Mouse (Mus musculus) intestine, embryonic 14.5 days (tissue): Measurements from ENCODE around the gene Pik3r1. TPM values are rescaled to one million over a fixed set of nuclear protein-coding genes. Genes with fewer than 3 reads are reported as not detected.

Experiments
- ATAC-seq: fragments of 200-750 bp; cut with Nextera tagmentation; replicated peaks from 2 replicates; pipeline ENCODE4 v1.8.0; 2017; ENCODE audit warnings: low read depth, moderate number of reproducible peaks, moderate TSS enrichment, moderate library complexity; ENCODE audit not compliant: low FRiP score, low TSS enrichment
- DNase-seq: peaks from one replicate; pipeline ENCODE4 v3.0.0-alpha.2; 2018; ENCODE audit warnings: low spot score
- H3K27ac ChIP-seq: fragments of 300-500 bp; sonication (generic); 2 replicates; pipeline ENCODE4 v1.5.1; 2014; ENCODE audit warnings: low read depth, mild to moderate bottlenecking, control low read depth
- H3K27me3 ChIP-seq: fragments of 300-500 bp; sonication (generic); replicated peaks from 2 replicates; pipeline ENCODE4 v1.6.1; 2014; ENCODE audit warnings: low read length, control low read depth; ENCODE audit not compliant: control insufficient read depth, insufficient read depth
- H3K36me3 ChIP-seq: fragments of 300-500 bp; sonication (generic); 2 replicates; pipeline ENCODE4 v1.6.1; 2014; ENCODE audit warnings: low read length, control low read depth; ENCODE audit not compliant: control insufficient read depth, insufficient read depth
- H3K4me1 ChIP-seq: fragments of 300-500 bp; sonication (generic); replicated peaks from 2 replicates; pipeline ENCODE4 v1.6.1; 2014; ENCODE audit warnings: low read length, control low read depth, mixed read lengths; ENCODE audit not compliant: control insufficient read depth, insufficient read depth
- H3K4me2 ChIP-seq: fragments of 300-500 bp; sonication (generic); 2 replicates; pipeline ENCODE4 v1.6.1; 2014; ENCODE audit warnings: low read length
- H3K4me3 ChIP-seq: fragments of 300-500 bp; sonication (generic); 2 replicates; pipeline ENCODE4 v1.5.1; 2014; ENCODE audit warnings: low read depth, low read length, control low read depth, mixed read lengths
- H3K9ac ChIP-seq: fragments of 300-500 bp; sonication (generic); 2 replicates; pipeline ENCODE4 v1.6.1; 2014; ENCODE audit warnings: mild to moderate bottlenecking, low read length
- H3K9me3 ChIP-seq: fragments of 300-500 bp; sonication (generic); 2 replicates; pipeline ENCODE4 v1.6.1; 2016; ENCODE audit warnings: low read length, control low read depth; ENCODE audit not compliant: control insufficient read depth
- WGBS: fragments of 180-500 bp; shearing (Covaris S2); extraction: QIAGEN DNeasy Blood & Tissue Kit; methylation state at CpG from one replicate; pipeline ENCODE4 v1.1.7; 2014; 5-methylcytosine and 5-hydroxymethylcytosine counted together
- polyA plus RNA-seq: library from polyadenylated mRNA; unstranded; fragments of >200 nt; fragmentation: Nextera tagmentation; extraction: Ambion mirVana; gene quantifications from 2 replicates; pipeline ENCODE4 v1.2.1, GENCODE M21; 2014

Pik3r1 gene
- polyA plus RNA-seq, 1 experiment from 2014 or later, result 52.6 TPM

- WGBS, result 86% methylated on average over 6 of the region's 6 CpGs
- Histone ChIP-seq H3K9ac (no peak overlapping the region), H3K4me1 (peaks cover 51% of the 10 kb centered on the region), H3K27me3 (no peaks in the 10 kb centered on the region), H3K9me3 (no peaks in the 10 kb centered on the region), H3K27ac (no peak overlapping the region), H3K36me3 (no peaks in the 10 kb centered on the region), H3K4me3 (no peak overlapping the region), H3K4me2 (no peak overlapping the region)
- DNase-seq (no peak), ATAC-seq (no peak)
Observed at GRCm38 (mm10) chr13:101738769-101739168, 29.2 kb downstream of the Pik3r1 start.

DNA sequence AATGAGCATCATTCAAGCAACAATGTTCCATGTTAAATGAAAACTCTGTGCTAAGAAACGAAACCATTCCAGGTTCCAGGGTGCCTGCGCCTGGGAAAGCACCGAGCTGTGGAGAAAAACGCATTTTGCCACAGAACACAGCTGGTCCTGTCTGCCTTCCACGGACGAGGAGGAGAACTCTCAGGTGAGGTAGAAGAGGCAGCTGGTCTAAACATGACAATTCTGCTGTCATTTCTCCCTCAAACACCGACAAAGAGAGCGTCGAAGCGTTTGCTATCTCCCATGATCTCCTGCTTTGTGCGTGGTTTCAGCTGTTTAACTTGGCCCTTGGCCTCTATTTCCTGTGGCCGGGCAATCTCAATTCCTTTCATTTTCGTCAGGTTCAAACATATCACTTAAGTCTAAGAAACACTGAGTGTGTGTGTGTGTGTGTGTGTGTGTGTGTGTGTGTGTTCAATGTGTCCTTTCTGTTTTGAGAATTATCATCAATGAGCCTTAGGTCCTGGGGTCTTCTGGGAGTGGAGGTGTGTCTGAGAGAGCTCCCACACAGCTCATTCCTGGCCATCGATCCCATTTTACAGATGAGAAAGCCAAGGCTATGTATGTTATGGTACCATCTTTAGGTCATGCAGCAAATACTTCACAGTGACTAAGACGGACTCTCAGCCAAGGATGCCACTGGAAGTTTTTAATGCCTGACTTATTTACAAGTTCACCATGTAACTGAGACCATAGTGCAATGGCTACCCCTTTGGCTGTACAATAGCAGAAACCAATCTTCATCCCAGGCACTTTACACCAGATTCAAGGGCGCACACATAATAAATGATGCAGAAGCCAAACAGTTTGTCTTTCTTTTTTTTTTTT, 31.3 kb downstream of the Pik3r1 start:
- no peaks in the 10 kb centered on the region for H3K9me3 ChIP-seq
- H3K4me3 ChIP-seq, result no peak overlapping the region
- H3K27ac ChIP-seq, result no peak overlapping the region
- no peak for DNase-seq
- no peaks in the 10 kb centered on the region for H3K27me3 ChIP-seq
- no peak for ATAC-seq
- no peaks in the 10 kb centered on the region for H3K36me3 ChIP-seq
- WGBS, result 59% methylated on average over 16 of the region's 16 CpGs
- H3K4me1 ChIP-seq, result peaks cover 55% of the 10 kb centered on the region
- no peak overlapping the region for H3K4me2 ChIP-seq
- no peak overlapping the region for H3K9ac ChIP-seq

GRCm38 (mm10) chr13:101735364-101736120, 32.5 kb downstream of the Pik3r1 start:
- DNase-seq (no peak), ATAC-seq (no peak)
- Histone ChIP-seq H3K9me3 (no peaks in the 10 kb centered on the region), H3K4me2 (no peak overlapping the region), H3K27ac (no peak overlapping the region), H3K4me3 (no peak overlapping the region), H3K27me3 (no peaks in the 10 kb centered on the region), H3K36me3 (no peaks in the 10 kb centered on the region), H3K9ac (no peak overlapping the region), H3K4me1 (peaks cover 48% of the 10 kb centered on the region)
- 58% methylated on average over 8 of the region's 8 CpGs for WGBS

- no peak overlapping the region for H3K4me2 ChIP-seq
- no peak overlapping the region for H3K27ac ChIP-seq
- peaks cover 48% of the 10 kb centered on the region for H3K4me1 ChIP-seq
- DNase-seq (no peak), ATAC-seq (no peak)
- no peak overlapping the region for H3K9ac ChIP-seq
- H3K27me3 ChIP-seq, result no peaks in the 10 kb centered on the region
- no peaks in the 10 kb centered on the region for H3K36me3 ChIP-seq
- no peak overlapping the region for H3K4me3 ChIP-seq
- no peaks in the 10 kb centered on the region for H3K9me3 ChIP-seq
- WGBS, result 86% methylated on average over 7 of the region's 7 CpGs
Observed at GRCm38 (mm10) chr13:101734227-101734626, 33.8 kb downstream of the Pik3r1 start.

- Histone ChIP-seq H3K4me1 (peaks cover 41% of the 10 kb centered on the region), H3K9ac (no peak overlapping the region), H3K36me3 (no peaks in the 10 kb centered on the region), H3K27ac (no peak overlapping the region), H3K27me3 (no peaks in the 10 kb centered on the region), H3K4me3 (no peak overlapping the region), H3K4me2 (no peak overlapping the region), H3K9me3 (no peaks in the 10 kb centered on the region)
- ATAC-seq, result no peak
- no peak for DNase-seq
- WGBS, result 90% methylated on average over 10 of the region's 10 CpGs
Observed at GRCm38 (mm10) chr13:101732675-101733074, 35.3 kb downstream of the Pik3r1 start.

DNA sequence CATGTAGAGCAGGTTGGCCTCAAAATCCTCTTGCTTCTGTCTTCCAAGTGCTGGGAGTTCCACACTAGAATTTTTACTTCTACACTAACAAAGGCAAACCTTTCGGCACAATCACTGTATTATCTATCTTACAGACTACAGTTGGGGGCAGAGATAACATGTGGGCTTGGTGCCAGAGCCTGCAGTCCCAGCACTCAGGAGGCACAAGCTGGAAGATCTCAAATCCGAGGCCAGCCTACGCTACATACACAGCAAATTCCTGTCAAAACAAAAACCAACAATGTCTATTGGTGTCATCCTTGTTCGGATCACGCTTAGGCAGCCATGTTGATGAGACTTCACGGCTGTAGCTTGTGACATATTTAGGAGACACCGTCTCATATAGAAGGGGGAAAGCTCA, 36.2 kb downstream of the Pik3r1 start:
- ATAC-seq, result no peak

DNA sequence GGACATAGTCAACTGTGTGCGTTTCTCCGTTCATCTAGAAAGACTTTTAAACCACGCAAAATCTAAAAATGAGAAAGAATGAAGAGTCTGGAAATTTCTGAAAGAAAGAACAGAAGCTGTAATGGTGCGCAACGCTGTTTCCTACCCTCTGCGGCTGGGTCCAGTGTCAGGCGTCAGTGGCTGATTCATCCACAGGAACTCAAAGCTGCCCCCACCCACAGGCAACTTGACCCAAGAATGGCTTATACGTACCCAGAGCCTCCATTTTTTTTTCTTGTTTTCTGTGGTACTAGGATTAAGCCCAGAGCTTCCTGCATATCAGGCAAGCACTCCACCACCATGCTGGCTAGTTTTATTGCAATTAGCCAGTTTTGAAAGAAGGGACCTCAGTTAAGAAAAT, 37.7 kb downstream of the Pik3r1 start:
- DNase-seq, result no peak
- Histone ChIP-seq H3K9me3 (no peaks in the 10 kb centered on the region), H3K9ac (no peak overlapping the region), H3K27ac (no peak overlapping the region), H3K27me3 (no peaks in the 10 kb centered on the region), H3K4me2 (no peak overlapping the region), H3K4me3 (no peak overlapping the region), H3K36me3 (no peaks in the 10 kb centered on the region), H3K4me1 (peaks cover 30% of the 10 kb centered on the region)
- no peak for ATAC-seq
- 81% methylated on average over 8 of the region's 8 CpGs for WGBS

More for the DNA sequence above, 36.2 kb downstream of the Pik3r1 start:
- Histone ChIP-seq H3K27ac (no peak overlapping the region), H3K9ac (no peak overlapping the region), H3K9me3 (no peaks in the 10 kb centered on the region), H3K4me3 (no peak overlapping the region), H3K36me3 (no peaks in the 10 kb centered on the region), H3K27me3 (no peaks in the 10 kb centered on the region), H3K4me2 (no peak overlapping the region), H3K4me1 (peaks cover 41% of the 10 kb centered on the region)
- no peak for DNase-seq
- 53% methylated on average over 7 of the region's 7 CpGs for WGBS

DNA sequence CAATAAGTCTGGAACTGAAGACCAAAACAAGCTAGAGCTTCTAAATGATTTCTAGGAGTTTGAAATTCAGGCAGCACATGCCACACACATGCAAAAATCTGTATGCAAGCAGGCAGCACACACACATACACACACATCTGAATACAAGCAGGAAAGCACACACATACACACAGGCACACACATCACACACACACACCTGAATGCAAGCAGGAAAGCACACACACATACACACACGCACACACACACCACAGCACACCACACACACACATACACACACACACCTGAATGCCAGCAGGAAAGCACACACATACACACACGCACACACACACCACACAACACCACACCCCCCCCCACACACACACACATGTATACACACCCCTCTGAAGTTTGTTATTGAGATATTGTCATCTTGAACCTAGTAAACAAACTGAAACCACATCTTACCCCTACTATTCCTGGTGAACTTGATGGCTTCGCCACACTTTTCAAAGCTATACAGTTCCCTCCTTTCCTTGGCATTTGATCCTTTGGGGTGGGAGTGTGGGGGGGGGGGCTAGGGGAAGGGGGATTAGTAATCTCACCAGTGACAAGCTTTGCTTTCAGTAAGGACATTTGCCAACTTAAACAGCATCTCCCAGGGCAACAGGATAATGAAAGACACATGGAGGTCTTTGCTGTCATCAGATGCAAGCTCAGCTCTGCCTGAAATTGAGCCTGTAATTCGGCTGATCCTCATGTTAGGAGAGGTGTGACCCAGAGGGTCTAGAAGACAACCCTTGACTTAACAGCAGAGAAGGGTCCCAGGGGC, 38.6 kb downstream of the Pik3r1 start:
- Histone ChIP-seq H3K4me3 (no peak overlapping the region), H3K27me3 (no peaks in the 10 kb centered on the region), H3K4me2 (no peak overlapping the region), H3K9ac (no peak overlapping the region), H3K36me3 (no peaks in the 10 kb centered on the region), H3K27ac (no peak overlapping the region), H3K9me3 (no peaks in the 10 kb centered on the region), H3K4me1 (peaks cover 28% of the 10 kb centered on the region)
- DNase-seq (no peak), ATAC-seq (no peak)
- 80% methylated on average over 4 of the region's 4 CpGs for WGBS
